Mouse (Mus musculus) CD4-positive, CD25-positive, alpha-beta regulatory T cell, adult 2 months (primary cell): ENCODE measurements around the gene Tpsg1.

Experiments
- DNase-seq: peaks from one replicate; pipeline ENCODE4 v3.0.0-alpha.2; 2012; ENCODE audit warnings: low read depth, low spot score

Gene Tpsg1

GRCm38 (mm10) chr17:25368973-25369372, at the start of gene Tpsg1:
Gene Tpsg1 (plus strand): TSS chr17:25369273.
- no peak for DNase-seq

- DNase-seq = no peak
Measured at GRCm38 (mm10) chr17:25320819-25321218, 48.3 kb upstream of the Tpsg1 start.

- no peak for DNase-seq
Measured at GRCm38 (mm10) chr17:25322930-25323329, 46.1 kb upstream of the Tpsg1 start.

GRCm38 (mm10) chr17:25332321-25332720, 36.8 kb upstream of the Tpsg1 start:
- no peak for DNase-seq

GRCm38 (mm10) chr17:25333943-25334342, 35.1 kb upstream of the Tpsg1 start:
- DNase-seq = peak; percentile 64

- DNase-seq = no peak
Measured at GRCm38 (mm10) chr17:25338218-25338617, 30.9 kb upstream of the Tpsg1 start.

GRCm38 (mm10) chr17:25340003-25340402, 29.1 kb upstream of the Tpsg1 start:
- no peak for DNase-seq

GRCm38 (mm10) chr17:25341490-25341889, 27.6 kb upstream of the Tpsg1 start:
- DNase-seq = no peak

GRCm38 (mm10) chr17:25345462-25345861, 23.6 kb upstream of the Tpsg1 start, which contains the start of gene Tpsab1:
Gene Tpsab1 (minus strand): TSS chr17:25345562.
- no peak for DNase-seq

GRCm38 (mm10) chr17:25361291-25361690, 7.8 kb upstream of the Tpsg1 start:
- no peak for DNase-seq

- DNase-seq = peak; percentile 52
Measured at GRCm38 (mm10) chr17:25363726-25364125, 5.3 kb upstream of the Tpsg1 start.

- DNase-seq = no peak
Measured at GRCm38 (mm10) chr17:25366005-25366404, 3.1 kb upstream of the Tpsg1 start, which contains the start of gene Tpsb2. Gene Tpsb2 (plus strand): TSS chr17:25366305.

- no peak for DNase-seq
Measured at GRCm38 (mm10) chr17:25372491-25372890, 3.4 kb downstream of the Tpsg1 start.

- DNase-seq = no peak
Measured at GRCm38 (mm10) chr17:25374011-25374410, 4.9 kb downstream of the Tpsg1 start.

- DNase-seq = no peak
Measured at GRCm38 (mm10) chr17:25394526-25394925, 25.5 kb downstream of the Tpsg1 start.

GRCm38 (mm10) chr17:25397804-25398519, 28.9 kb downstream of the Tpsg1 start:
- peak; percentile 70 for DNase-seq

GRCm38 (mm10) chr17:25398520-25398838, 29.4 kb downstream of the Tpsg1 start:
- no peak for DNase-seq

GRCm38 (mm10) chr17:25400443-25400842, 31.4 kb downstream of the Tpsg1 start:
- peak; percentile 26 for DNase-seq

GRCm38 (mm10) chr17:25401491-25401890, 32.4 kb downstream of the Tpsg1 start:
- DNase-seq = no peak

- no peak for DNase-seq
Measured at GRCm38 (mm10) chr17:25402224-25402623, 33.2 kb downstream of the Tpsg1 start.

GRCm38 (mm10) chr17:25404190-25404589, 35.1 kb downstream of the Tpsg1 start:
- DNase-seq = no peak

GRCm38 (mm10) chr17:25405224-25405895, 36.3 kb downstream of the Tpsg1 start:
- DNase-seq = no peak

GRCm38 (mm10) chr17:25406011-25406441, 37.0 kb downstream of the Tpsg1 start:
- DNase-seq = no peak
